Mouse (Mus musculus) midbrain, embryonic 13.5 days (tissue): Measurements from ENCODE around the gene Gm10837. TPM values are rescaled to one million over a fixed set of nuclear protein-coding genes. Genes with fewer than 3 reads are reported as not detected.

ENCODE experiments used
- ATAC-seq: fragments of 200-750 bp; cut with Nextera tagmentation; 2 replicates; pipeline ENCODE4 v1.8.0; 2017; ENCODE audit warnings: mild to moderate bottlenecking, moderate TSS enrichment, moderate library complexity
- H3K27ac ChIP-seq: fragments of 300-500 bp; sonication (generic); 2 replicates; pipeline ENCODE4 v1.5.1; 2015; ENCODE audit warnings: inconsistent platforms, mild to moderate bottlenecking, moderate library complexity
- H3K27me3 ChIP-seq: fragments of 300-500 bp; sonication (generic); 2 replicates; pipeline ENCODE4 v1.6.1; 2015; ENCODE audit warnings: mild to moderate bottlenecking, inconsistent platforms
- H3K36me3 ChIP-seq: fragments of 300-500 bp; sonication (generic); 2 replicates; pipeline ENCODE4 v1.6.1; 2015; ENCODE audit warnings: mild to moderate bottlenecking, inconsistent platforms
- H3K4me1 ChIP-seq: fragments of 300-500 bp; sonication (generic); replicated peaks from 2 replicates; pipeline ENCODE4 v1.6.1; 2015; ENCODE audit warnings: inconsistent platforms
- H3K4me2 ChIP-seq: fragments of 300-500 bp; sonication (generic); replicated peaks from 2 replicates; pipeline ENCODE4 v1.6.1; 2015; ENCODE audit warnings: moderate library complexity, mild to moderate bottlenecking, inconsistent platforms
- H3K4me3 ChIP-seq: fragments of 300-500 bp; sonication (generic); replicated peaks from 2 replicates; pipeline ENCODE4 v1.5.1; 2015; ENCODE audit warnings: mild to moderate bottlenecking, inconsistent platforms
- H3K9ac ChIP-seq: fragments of 300-500 bp; sonication (generic); replicated peaks from 2 replicates; pipeline ENCODE4 v1.6.1; 2015; ENCODE audit warnings: mild to moderate bottlenecking, inconsistent platforms
- H3K9me3 ChIP-seq: fragments of 300-500 bp; sonication (generic); 2 replicates; pipeline ENCODE4 v1.6.1; 2016; ENCODE audit warnings: mild to moderate bottlenecking, inconsistent platforms
- WGBS: fragments of 180-500 bp; shearing (Covaris S2); methylation state at CpG from one replicate; pipeline ENCODE4 v1.1.7; 2015; 5-methylcytosine and 5-hydroxymethylcytosine counted together
- polyA plus RNA-seq: library from polyadenylated mRNA; unstranded; fragments of >200 nt; fragmentation: Nextera tagmentation; extraction: Ambion mirVana; gene quantifications from 2 replicates; pipeline ENCODE4 v1.2.1, GENCODE M21; 2015

Gm10837 gene
- polyA plus RNA-seq: 0.43 and 0.73 TPM in 2 replicates

- H3K27me3 ChIP-seq: peaks cover 72% of the 10 kb centered on the region
- H3K4me2 ChIP-seq: peak within 1 kb of the TSS; percentile 51
- 2% methylated on average over 51 of the region's 51 CpGs for WGBS
- peak within 1 kb of the TSS; percentile 49 for H3K27ac ChIP-seq
- peaks cover 12% of the 10 kb centered on the region for H3K4me1 ChIP-seq
- H3K4me3 ChIP-seq: peak within 1 kb of the TSS; percentile 33
- H3K36me3 ChIP-seq: no peaks in the 10 kb centered on the region
- H3K9me3 ChIP-seq: peaks cover 3% of the 10 kb centered on the region; the same call in 1 of the 2 replicates
- peak; percentile 84 for ATAC-seq
- no peak within 1 kb of the TSS; the same call in 1 of the 2 replicates for H3K9ac ChIP-seq
Measured at GRCm38 (mm10) chr14:122490441-122491328, at the start of gene Gm10837. TSS of gene Gm10837 (plus strand) at chr14:122490586.

GRCm38 (mm10) chr14:122449601-122450495 lies 40.5 kb upstream of the Gm10837 start:
- H3K27me3 ChIP-seq: peaks cover 90% of the 10 kb centered on the region
- no peaks in the 10 kb centered on the region for H3K9me3 ChIP-seq

GRCm38 (mm10) chr14:122450496-122451382 lies 39.6 kb upstream of the Gm10837 start, which contains the start of gene Gm5089:
TSS of gene Gm5089 (minus strand) at chr14:122451115.
- Histone ChIP-seq H3K4me1 (peaks cover 57% of the 10 kb centered on the region), H3K27me3 (peaks cover 94% of the 10 kb centered on the region)
- 1% methylated on average over 56 of the region's 59 CpGs for WGBS

More at GRCm38 (mm10) chr14:122449601-122450495, 40.5 kb upstream of the Gm10837 start:
- 3% methylated on average over 29 of the region's 29 CpGs for WGBS
- peak; percentile 7; the same call in 1 of the 2 replicates for ATAC-seq
- no peaks in the 10 kb centered on the region for H3K36me3 ChIP-seq
- peak overlapping the region; percentile 67 for H3K9ac ChIP-seq
- H3K4me3 ChIP-seq: peak overlapping the region; percentile 43
- peak overlapping the region; percentile 81 for H3K27ac ChIP-seq
- peaks cover 51% of the 10 kb centered on the region for H3K4me1 ChIP-seq
- H3K4me2 ChIP-seq: peak overlapping the region; percentile 65

GRCm38 (mm10) chr14:122451551-122452145 lies 38.7 kb upstream of the Gm10837 start:
- Histone ChIP-seq H3K4me2 (peak overlapping the region; percentile 65), H3K27ac (peak overlapping the region; percentile 81), H3K4me3 (0 out of 2 replicates have a peak overlapping the region, but pooled peaks have one; percentile 43), H3K9me3 (no peaks in the 10 kb centered on the region), H3K4me1 (peaks cover 57% of the 10 kb centered on the region), H3K27me3 (peaks cover 94% of the 10 kb centered on the region), H3K36me3 (no peaks in the 10 kb centered on the region), H3K9ac (peak overlapping the region; percentile 67; the same call in 1 of the 2 replicates)
- 54% methylated on average over 5 of the region's 5 CpGs for whole genome bisulfite sequencing
- no peak for ATAC-seq

More at GRCm38 (mm10) chr14:122450496-122451382, 39.6 kb upstream of the Gm10837 start, which contains the start of gene Gm5089:
- Histone ChIP-seq H3K4me2 (peak within 1 kb of the TSS; percentile 65), H3K27ac (peak within 1 kb of the TSS; percentile 81), H3K9ac (peak within 1 kb of the TSS; percentile 67), H3K36me3 (no peaks in the 10 kb centered on the region), H3K9me3 (no peaks in the 10 kb centered on the region), H3K4me3 (peak within 1 kb of the TSS; percentile 43)
- ATAC-seq: peak; percentile 41

- H3K9ac ChIP-seq: 0 out of 2 replicates have a peak overlapping the region, but pooled peaks have one; percentile 3
- H3K4me1 ChIP-seq: peaks cover 57% of the 10 kb centered on the region
- H3K36me3 ChIP-seq: no peaks in the 10 kb centered on the region
- no peaks in the 10 kb centered on the region for H3K9me3 ChIP-seq
- H3K27me3 ChIP-seq: peaks cover 82% of the 10 kb centered on the region
- H3K4me3 ChIP-seq: no peak overlapping the region
- H3K4me2 ChIP-seq: peak overlapping the region; percentile 44
- WGBS: 4% methylated on average over 13 of the region's 13 CpGs
- ATAC-seq: peak; percentile 53
- peak overlapping the region; percentile 80 for H3K27ac ChIP-seq
Measured at GRCm38 (mm10) chr14:122452701-122453387, 37.5 kb upstream of the Gm10837 start.

GRCm38 (mm10) chr14:122453388-122453995 lies 36.9 kb upstream of the Gm10837 start:
- H3K4me3 ChIP-seq: peak overlapping the region; percentile 21
- WGBS: under 1% methylated on average over 32 of the region's 32 CpGs
- peaks cover 57% of the 10 kb centered on the region for H3K4me1 ChIP-seq
- ATAC-seq: peak; percentile 73
- peak overlapping the region; percentile 44 for H3K4me2 ChIP-seq
- peaks cover 79% of the 10 kb centered on the region for H3K27me3 ChIP-seq
- H3K9ac ChIP-seq: 0 out of 2 replicates have a peak overlapping the region, but pooled peaks have one; percentile 3
- no peaks in the 10 kb centered on the region for H3K36me3 ChIP-seq
- H3K9me3 ChIP-seq: no peaks in the 10 kb centered on the region
- H3K27ac ChIP-seq: peak overlapping the region; percentile 80

GRCm38 (mm10) chr14:122453996-122454738 lies 36.2 kb upstream of the Gm10837 start:
- H3K9ac ChIP-seq: no peak overlapping the region
- 2% methylated on average over 12 of the region's 12 CpGs for WGBS
- ATAC-seq: peak; percentile 38; the same call in 1 of the 2 replicates
- peak overlapping the region; percentile 44 for H3K4me2 ChIP-seq
- H3K27me3 ChIP-seq: peaks cover 77% of the 10 kb centered on the region
- no peaks in the 10 kb centered on the region for H3K36me3 ChIP-seq
- no peaks in the 10 kb centered on the region for H3K9me3 ChIP-seq
- H3K4me1 ChIP-seq: peaks cover 57% of the 10 kb centered on the region
- peak overlapping the region; percentile 80 for H3K27ac ChIP-seq
- no peak overlapping the region for H3K4me3 ChIP-seq

GRCm38 (mm10) chr14:122454901-122455561 lies 35.4 kb upstream of the Gm10837 start:
- peaks cover 74% of the 10 kb centered on the region for H3K27me3 ChIP-seq
- no peaks in the 10 kb centered on the region for H3K9me3 ChIP-seq
- peak overlapping the region; percentile 76 for H3K27ac ChIP-seq
- ATAC-seq: no peak
- peaks cover 49% of the 10 kb centered on the region for H3K4me1 ChIP-seq
- H3K4me3 ChIP-seq: no peak overlapping the region
- no peak overlapping the region for H3K9ac ChIP-seq
- no peaks in the 10 kb centered on the region for H3K36me3 ChIP-seq
- 12% methylated on average over 10 of the region's 10 CpGs for WGBS
- H3K4me2 ChIP-seq: no peak overlapping the region

GRCm38 (mm10) chr14:122455562-122455958 lies 34.8 kb upstream of the Gm10837 start:
- H3K36me3 ChIP-seq: no peaks in the 10 kb centered on the region
- no peaks in the 10 kb centered on the region for H3K9me3 ChIP-seq
- no peak overlapping the region for H3K9ac ChIP-seq
- H3K27me3 ChIP-seq: peaks cover 74% of the 10 kb centered on the region
- no peak overlapping the region for H3K4me2 ChIP-seq
- H3K27ac ChIP-seq: peak overlapping the region; percentile 76
- H3K4me1 ChIP-seq: peaks cover 44% of the 10 kb centered on the region
- ATAC-seq: no peak
- WGBS: 15% methylated on average over 4 of the region's 4 CpGs
- no peak overlapping the region for H3K4me3 ChIP-seq
